Mouse (Mus musculus) thymus, adult 2 months (tissue): ENCODE data around the gene E130114P18Rik.

Experiments used
- CTCF ChIP-seq: fragments of 200-500 bp; IDR thresholded peaks from 2 replicates; pipeline ENCODE4 v1.5.1; 2012; ENCODE audit warnings: mild to moderate bottlenecking, control low read depth, low read length, moderate library complexity, borderline replicate concordance; ENCODE audit not compliant: control insufficient read depth, poor library complexity, insufficient read depth; ENCODE audit errors: extremely low read depth
- POLR2A ChIP-seq: fragments of 200-500 bp; IDR thresholded peaks from 2 replicates; pipeline ENCODE4 v1.6.1; 2012; ENCODE audit warnings: mild to moderate bottlenecking, low read length, control low read depth, moderate library complexity; ENCODE audit not compliant: control insufficient read depth, poor library complexity, insufficient read depth; ENCODE audit errors: extremely low read depth

GRCm38 (mm10) chr4:97751030-97751482 is 26.8 kb downstream of the E130114P18Rik start:
- TF ChIP-seq CTCF (peak; percentile 79; the same call in 1 of the 2 replicates), POLR2A (0 out of 2 replicates have a peak, but pooled peaks have one; percentile 23)
